Mouse (Mus musculus) lung, adult 2 months (tissue): ENCODE data around the gene Zbtb40.

ENCODE experiments used
- CTCF ChIP-seq: fragments of 200-500 bp; IDR thresholded peaks from 2 replicates; pipeline ENCODE4 v1.5.1; 2011; ENCODE audit warnings: mild to moderate bottlenecking, low read length, control low read depth; ENCODE audit not compliant: insufficient read depth
- POLR2A ChIP-seq: fragments of 200-500 bp; IDR thresholded peaks from 2 replicates; pipeline ENCODE4 v1.6.1; 2011; ENCODE audit warnings: low read depth, mild to moderate bottlenecking, control low read depth, low read length, borderline replicate concordance; ENCODE audit errors: extremely low read depth

DNA sequence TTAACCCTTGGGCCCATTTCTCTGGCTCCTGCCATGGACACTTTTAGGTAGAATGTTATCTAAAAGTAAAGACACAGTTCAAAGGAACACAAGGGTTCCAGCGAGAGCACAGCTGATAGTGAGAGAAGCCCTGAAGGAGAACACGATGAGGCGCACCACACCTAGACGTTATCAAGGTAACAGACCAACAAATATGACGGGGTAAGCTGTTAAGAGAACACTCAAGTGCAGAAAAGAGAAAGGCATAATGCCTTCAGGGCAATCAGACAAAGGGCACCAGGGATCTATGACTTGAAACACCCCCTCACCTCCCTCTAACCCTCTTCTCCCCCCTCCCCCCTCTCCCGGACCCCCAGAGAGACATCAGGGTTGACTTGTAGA, 33.1 kb downstream of the Zbtb40 start:
- no peak for TF ChIP-seq CTCF
- no peak for TF ChIP-seq POLR2A
